Mouse (Mus musculus) fibroblast of lung, adult 2 months (primary cell): ENCODE results near the gene Cwc22.

ENCODE experiments used
- DNase-seq: peaks from one replicate; pipeline ENCODE4 v3.0.0-alpha.2; 2011; ENCODE audit warnings: low read depth

Cwc22 gene

GRCm38 (mm10) chr2:77925187-77925924 lies 20.8 kb downstream of the Cwc22 start:
- DNase-seq, result no peak

DNA sequence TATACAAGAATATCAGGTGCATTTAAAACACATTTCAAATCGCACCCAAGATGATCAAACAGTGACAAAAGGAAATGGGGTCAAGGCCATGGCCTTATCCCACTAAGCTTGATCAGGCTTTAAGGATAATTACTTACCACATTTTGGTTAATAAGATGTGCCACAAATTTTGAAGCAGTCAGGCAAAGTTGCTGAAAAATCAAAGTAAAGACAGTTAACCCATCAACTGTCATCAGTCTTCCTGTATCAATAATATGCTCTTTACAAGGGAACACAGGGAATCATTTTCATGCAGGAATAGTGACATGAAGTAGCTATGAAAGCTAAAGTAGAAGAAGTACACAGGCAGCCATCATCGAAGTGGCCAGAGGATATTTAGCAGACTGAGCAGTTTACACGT lies 22.2 kb downstream of the Cwc22 start:
- DNase-seq, result no peak

DNA sequence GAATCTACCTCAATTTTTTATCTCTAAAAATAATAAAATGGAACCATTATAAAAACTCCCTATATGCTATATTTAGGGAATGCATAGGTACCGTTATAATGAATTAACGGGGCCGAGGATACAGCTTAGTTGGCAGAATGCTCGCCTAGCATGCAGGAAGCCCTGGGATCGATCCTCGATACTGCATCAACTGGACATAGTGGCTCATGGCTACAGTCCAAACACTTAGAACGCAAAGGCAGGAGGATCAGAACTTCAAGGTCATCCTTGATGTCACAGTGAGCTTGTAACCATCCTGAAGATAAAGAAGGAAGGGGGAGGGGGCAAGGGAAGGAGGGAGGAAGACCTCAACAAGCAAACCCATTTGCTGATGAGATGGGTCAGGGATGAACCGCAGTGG lies 23.0 kb downstream of the Cwc22 start:
- no peak for DNase-seq

DNA sequence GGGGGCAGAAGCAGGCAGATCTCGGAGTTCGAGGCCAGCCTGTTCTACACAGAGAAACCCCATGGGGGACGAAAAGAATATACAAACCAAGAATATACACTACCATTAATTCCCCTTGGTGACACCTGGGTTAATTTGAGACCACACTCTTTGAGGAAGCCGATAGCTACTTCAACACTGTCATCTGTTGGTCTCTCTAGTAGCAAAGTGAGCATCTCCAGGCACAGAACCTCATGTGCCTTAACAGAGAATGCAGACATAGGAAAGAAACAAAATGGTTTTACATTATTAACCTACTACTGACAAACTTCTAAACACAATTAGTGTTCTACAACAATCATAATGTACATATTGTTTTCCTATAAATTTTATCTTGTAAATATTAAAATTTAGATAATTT lies 24.9 kb downstream of the Cwc22 start:
- DNase-seq, result no peak

- DNase-seq, result no peak
Observed at GRCm38 (mm10) chr2:77920621-77921020, 25.6 kb downstream of the Cwc22 start.

GRCm38 (mm10) chr2:77918474-77918873 lies 27.7 kb downstream of the Cwc22 start:
- DNase-seq, result no peak

DNA sequence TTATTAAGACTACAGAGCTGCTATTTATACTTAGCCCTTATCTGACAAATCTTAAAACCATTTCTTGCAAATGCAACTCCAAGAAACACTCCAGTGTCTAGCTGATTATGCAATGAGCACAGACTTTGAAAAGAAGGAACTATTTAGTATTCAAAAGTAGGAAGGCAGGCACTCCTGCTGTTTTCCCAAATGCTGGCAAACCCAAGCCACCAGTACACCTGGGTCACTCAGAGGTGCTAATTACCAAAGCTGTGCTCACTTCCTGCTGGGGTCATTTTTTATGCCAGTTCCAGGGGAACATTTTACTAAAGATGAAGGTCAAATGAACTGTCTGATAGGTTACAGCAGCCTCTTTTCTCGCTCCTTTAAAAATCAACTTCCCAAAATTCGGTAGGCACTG lies 28.2 kb downstream of the Cwc22 start:
- DNase-seq, result no peak

- no peak for DNase-seq
Observed at GRCm38 (mm10) chr2:77917360-77917734, 28.8 kb downstream of the Cwc22 start.

GRCm38 (mm10) chr2:77916586-77917359 lies 29.4 kb downstream of the Cwc22 start:
- no peak for DNase-seq

- DNase-seq, result no peak
Observed at GRCm38 (mm10) chr2:77915187-77915586, 31.0 kb downstream of the Cwc22 start.

GRCm38 (mm10) chr2:77913628-77914027 lies 32.5 kb downstream of the Cwc22 start:
- DNase-seq, result no peak

DNA sequence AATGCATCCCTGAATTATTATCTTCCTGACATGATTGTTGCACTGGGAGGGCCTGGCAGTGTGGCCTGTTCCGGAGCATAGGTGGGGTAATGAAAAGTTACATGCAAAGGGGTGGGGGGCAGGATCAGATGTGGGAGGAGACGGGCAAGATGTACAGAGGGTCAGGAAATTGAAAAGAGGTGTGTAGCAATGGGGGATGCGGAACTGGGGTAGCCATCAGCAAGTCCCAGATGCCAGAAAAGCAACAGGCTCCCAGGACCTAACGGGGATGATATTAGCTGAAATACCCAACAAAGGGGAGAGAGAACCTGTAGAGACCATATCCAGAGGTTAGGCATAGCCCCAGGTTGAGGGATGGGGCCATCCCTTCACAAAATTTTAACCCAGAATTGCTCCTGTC lies 34.0 kb downstream of the Cwc22 start:
- DNase-seq, result no peak

DNA sequence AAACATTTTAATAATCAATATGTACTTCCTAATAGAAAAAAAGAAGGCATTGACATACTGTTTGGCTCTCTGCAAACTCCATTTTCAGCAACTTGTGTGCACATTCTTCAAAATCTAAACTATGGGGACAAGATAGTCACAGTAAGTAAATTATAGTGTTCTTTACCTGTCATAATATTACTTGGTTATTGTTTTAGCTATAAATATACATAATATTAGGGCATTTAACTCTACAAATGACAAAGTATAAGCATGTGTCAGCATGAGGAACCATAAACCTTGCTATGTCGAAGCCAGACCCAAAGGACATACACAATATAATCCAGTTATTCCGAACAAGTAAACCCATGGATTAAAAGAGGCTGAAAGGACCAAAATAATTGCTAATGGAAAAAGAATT lies 34.7 kb downstream of the Cwc22 start:
- no peak for DNase-seq

- DNase-seq, result no peak
Observed at GRCm38 (mm10) chr2:77910216-77910615, 36.0 kb downstream of the Cwc22 start.

DNA sequence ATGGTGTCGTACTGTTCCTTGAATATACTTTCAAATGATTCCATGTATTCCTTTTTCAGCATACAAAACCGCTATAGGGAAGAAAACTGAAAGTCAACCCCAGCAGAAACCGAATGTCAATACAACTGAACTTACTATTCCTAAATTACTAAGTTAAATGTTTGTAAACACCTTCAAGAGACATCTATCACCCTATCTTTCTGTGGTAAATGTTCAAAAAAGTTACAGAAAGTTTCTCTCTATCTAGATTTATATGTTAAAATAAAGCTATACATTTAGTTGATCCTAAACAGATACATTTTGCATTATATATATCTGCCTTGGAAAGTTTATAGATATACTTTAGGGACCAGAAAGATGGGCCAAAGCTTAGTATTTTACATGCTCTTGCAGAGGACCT lies 39.0 kb downstream of the Cwc22 start:
- no peak for DNase-seq

DNA sequence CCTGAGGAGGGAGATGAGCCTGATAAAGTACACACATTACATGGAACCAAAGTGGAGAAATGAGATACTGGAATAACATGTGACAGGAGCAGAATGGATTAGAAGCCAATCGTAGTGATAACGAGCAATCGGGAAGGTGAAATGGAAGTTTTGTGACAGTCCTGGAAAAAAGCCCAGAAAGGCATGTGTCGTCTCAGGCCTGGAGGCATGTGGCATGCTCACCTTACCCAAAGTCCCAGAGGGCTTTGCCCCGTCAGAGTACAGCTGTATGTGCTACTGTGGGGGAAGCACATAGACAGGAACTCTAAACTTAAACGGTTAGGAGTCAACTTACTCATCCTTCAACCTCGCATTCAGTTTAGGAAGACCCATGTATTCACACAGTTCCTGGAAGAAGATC lies 41.2 kb downstream of the Cwc22 start:
- no peak for DNase-seq

DNA sequence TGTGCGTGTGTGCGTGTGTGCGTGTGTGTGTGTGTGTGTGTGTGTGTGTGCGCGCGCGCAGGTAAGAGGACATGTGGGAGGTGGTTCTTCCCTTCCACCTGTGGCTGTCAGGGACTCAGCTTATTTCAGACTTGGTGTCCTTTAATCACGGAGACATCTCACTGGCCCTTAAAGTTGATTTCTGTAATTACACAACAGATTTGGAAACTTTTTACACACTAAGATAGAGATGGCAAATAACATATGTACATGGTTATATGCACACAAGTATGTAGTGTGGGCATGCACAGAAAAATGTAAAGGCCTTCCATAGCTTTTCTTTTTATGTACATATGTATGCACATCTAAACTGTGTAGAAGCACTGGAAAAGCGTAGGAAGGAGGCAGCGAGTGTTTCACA lies 41.7 kb downstream of the Cwc22 start:
- no peak for DNase-seq

DNA sequence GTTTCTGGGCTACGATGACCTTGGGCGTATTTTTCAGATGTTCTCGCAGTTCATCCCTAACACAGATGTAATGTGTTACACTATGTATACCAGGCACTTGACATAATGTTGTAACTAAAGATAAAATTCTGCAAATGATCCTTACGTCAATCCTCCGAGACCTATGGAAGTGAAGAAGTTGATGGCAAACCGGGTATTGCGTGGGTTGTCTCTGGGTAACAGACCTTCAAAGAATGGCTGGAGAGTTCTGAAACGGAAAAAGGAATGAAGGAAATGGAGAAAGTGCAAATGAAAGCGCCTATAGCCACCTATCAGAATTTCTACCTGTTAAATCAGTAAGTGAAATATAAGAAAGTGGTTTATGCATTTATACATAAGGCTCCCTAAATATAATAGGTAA lies 42.2 kb downstream of the Cwc22 start:
- no peak for DNase-seq

DNA sequence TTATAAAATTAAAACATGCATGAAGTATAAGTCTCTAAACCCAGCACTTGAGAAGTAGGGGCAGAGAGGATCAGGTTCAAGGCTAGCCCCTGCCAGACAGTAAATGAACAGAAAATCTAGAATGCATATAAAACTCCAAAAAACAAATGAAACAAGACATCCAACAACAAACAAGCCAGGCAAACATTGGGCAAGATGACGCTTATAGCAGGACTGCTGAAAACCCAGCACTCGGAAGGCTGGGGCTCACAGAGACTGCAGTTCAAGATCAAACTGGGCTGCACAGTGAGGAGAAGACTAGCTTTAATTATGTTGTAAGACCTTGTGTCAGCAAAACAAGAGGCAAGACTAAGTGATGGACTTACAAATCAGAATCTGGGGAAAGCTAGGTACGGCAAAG lies 43.1 kb downstream of the Cwc22 start:
- DNase-seq, result no peak

- DNase-seq, result no peak
Observed at GRCm38 (mm10) chr2:77901269-77901668, 44.9 kb downstream of the Cwc22 start.

DNA sequence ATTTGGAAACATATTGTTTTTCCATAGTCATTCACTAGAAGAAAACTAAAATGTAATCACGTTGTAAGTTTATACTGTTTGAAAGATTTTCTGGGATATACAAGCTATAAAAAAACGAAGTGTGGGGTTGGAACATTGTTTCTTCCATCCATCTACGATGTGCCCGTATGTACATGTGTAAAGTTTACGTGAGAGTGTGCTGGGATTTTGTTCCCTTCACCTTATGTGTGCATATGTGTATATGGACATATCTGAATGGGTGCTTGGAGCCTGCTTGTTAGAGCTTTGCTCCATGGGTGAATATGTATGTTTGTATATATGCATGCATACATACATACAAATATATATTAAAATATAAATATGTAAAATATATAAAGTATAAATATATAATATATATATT lies 45.4 kb downstream of the Cwc22 start:
- DNase-seq, result no peak

GRCm38 (mm10) chr2:77900111-77900510 lies 46.1 kb downstream of the Cwc22 start:
- DNase-seq, result no peak

DNA sequence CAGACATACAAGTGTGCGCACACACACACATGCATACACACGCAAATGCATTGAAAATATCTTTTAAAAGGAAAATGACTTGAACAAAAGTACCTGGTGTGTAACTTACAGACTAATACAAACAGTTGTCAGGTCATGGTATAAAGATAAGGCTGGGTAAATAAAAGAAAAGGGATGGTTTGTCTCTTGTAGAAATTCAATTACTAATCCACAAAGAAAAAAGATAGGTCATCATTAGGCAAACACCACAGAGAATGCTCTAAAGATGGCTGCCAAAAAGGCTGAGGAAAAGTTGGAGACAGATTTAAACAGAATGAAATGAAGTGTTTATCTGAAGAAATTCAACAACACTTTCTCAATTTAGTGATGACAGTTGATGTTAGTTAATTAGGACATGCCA lies 47.7 kb downstream of the Cwc22 start:
- no peak for DNase-seq

- DNase-seq, result no peak
Observed at GRCm38 (mm10) chr2:77897988-77898387, 48.2 kb downstream of the Cwc22 start.
